Mouse (Mus musculus) liver, embryonic 11.5 days (tissue): Measurements from ENCODE around the gene Prcc. TPM values are rescaled to one million over a fixed set of nuclear protein-coding genes. Genes with fewer than 3 reads are reported as not detected.

ENCODE experiments used
- ATAC-seq: fragments of 200-750 bp; cut with Nextera tagmentation; replicated peaks from 2 replicates; pipeline ENCODE4 v1.8.0; 2017; ENCODE audit warnings: moderate number of reproducible peaks, mild to moderate bottlenecking, moderate TSS enrichment, moderate library complexity; ENCODE audit not compliant: low FRiP score
- DNase-seq: peaks from one replicate; pipeline ENCODE4 v3.0.0-alpha.2; 2017; ENCODE audit warnings: low spot score
- H3K27ac ChIP-seq: fragments of 300-500 bp; sonication (generic); 2 replicates; pipeline ENCODE4 v1.5.1; 2014; ENCODE audit warnings: mild to moderate bottlenecking, low read depth, low read length, control low read depth
- H3K27me3 ChIP-seq: fragments of 300-500 bp; sonication (generic); replicated peaks from 2 replicates; pipeline ENCODE4 v1.6.1; 2014; ENCODE audit warnings: low read length, mixed read lengths; ENCODE audit not compliant: control insufficient read depth, insufficient read depth
- H3K36me3 ChIP-seq: fragments of 300-500 bp; sonication (generic); 2 replicates; pipeline ENCODE4 v1.6.1; 2014; ENCODE audit warnings: mild to moderate bottlenecking, low read length, moderate library complexity, mixed read lengths; ENCODE audit not compliant: control insufficient read depth, insufficient read depth
- H3K4me1 ChIP-seq: fragments of 300-500 bp; sonication (generic); replicated peaks from 2 replicates; pipeline ENCODE4 v1.6.1; 2014; ENCODE audit warnings: low read length, mixed read lengths; ENCODE audit not compliant: control insufficient read depth, insufficient read depth
- H3K4me2 ChIP-seq: fragments of 300-500 bp; sonication (generic); 2 replicates; pipeline ENCODE4 v1.6.1; 2014; ENCODE audit warnings: mild to moderate bottlenecking, control low read depth, moderate library complexity
- H3K4me3 ChIP-seq: fragments of 300-500 bp; sonication (generic); 2 replicates; pipeline ENCODE4 v1.5.1; 2014; ENCODE audit warnings: low read depth, low read length, control low read depth
- H3K9ac ChIP-seq: fragments of 300-500 bp; sonication (generic); 2 replicates; pipeline ENCODE4 v1.6.1; 2014; ENCODE audit warnings: low read depth, low read length, control low read depth
- H3K9me3 ChIP-seq: fragments of 300-500 bp; sonication (generic); 2 replicates; pipeline ENCODE4 v1.6.1; 2016; ENCODE audit warnings: low read length, inconsistent platforms, mixed read lengths; ENCODE audit not compliant: control insufficient read depth
- WGBS: fragments of 180-500 bp; shearing (Covaris S2); extraction: QIAGEN DNeasy Blood & Tissue Kit; methylation state at CpG from one replicate; pipeline ENCODE4 v1.1.7; 2014; 5-methylcytosine and 5-hydroxymethylcytosine counted together
- polyA plus RNA-seq: library from polyadenylated mRNA; unstranded; fragments of >200 nt; fragmentation: Nextera tagmentation; extraction: Ambion mirVana; gene quantifications from 2 replicates; pipeline ENCODE4 v1.2.1, GENCODE M21; 2014

Gene Prcc
- polyA plus RNA-seq, 1 experiment from 2014 or later = 15.6 TPM

GRCm38 (mm10) chr3:87818226-87818625 lies 67.2 kb downstream of the Prcc start:
- H3K27me3 ChIP-seq = peaks cover 39% of the 10 kb centered on the region

GRCm38 (mm10) chr3:87816646-87817093 lies 68.7 kb downstream of the Prcc start:
- ATAC-seq (peak; percentile 39), DNase-seq (peak; percentile 59)
- no peak overlapping the region for H3K27ac ChIP-seq
- peaks cover 53% of the 10 kb centered on the region for H3K27me3 ChIP-seq
- no peaks in the 10 kb centered on the region for H3K36me3 ChIP-seq
- no peak overlapping the region for H3K4me3 ChIP-seq
- WGBS = 5% methylated on average over 12 of the region's 12 CpGs
- H3K4me2 ChIP-seq = no peak overlapping the region
- no peak overlapping the region for H3K9ac ChIP-seq
- 0 out of 2 replicates have a peak, but pooled peaks cover 2% of the 10 kb centered on the region for H3K4me1 ChIP-seq
- H3K9me3 ChIP-seq = no peaks in the 10 kb centered on the region

More at GRCm38 (mm10) chr3:87818226-87818625, 67.2 kb downstream of the Prcc start:
- Histone ChIP-seq H3K9me3 (no peaks in the 10 kb centered on the region), H3K9ac (no peak overlapping the region), H3K4me1 (0 out of 2 replicates have a peak, but pooled peaks cover 2% of the 10 kb centered on the region), H3K4me2 (no peak overlapping the region), H3K27ac (no peak overlapping the region), H3K36me3 (no peaks in the 10 kb centered on the region), H3K4me3 (no peak overlapping the region)
- ATAC-seq (no peak), DNase-seq (no peak)
- WGBS = 69% methylated on average over 12 of the region's 12 CpGs

GRCm38 (mm10) chr3:87816166-87816565 lies 69.2 kb downstream of the Prcc start:
- Histone ChIP-seq H3K4me2 (no peak overlapping the region), H3K27ac (no peak overlapping the region), H3K4me1 (0 out of 2 replicates have a peak, but pooled peaks cover 2% of the 10 kb centered on the region), H3K9ac (no peak overlapping the region), H3K4me3 (no peak overlapping the region), H3K27me3 (peaks cover 58% of the 10 kb centered on the region), H3K9me3 (no peaks in the 10 kb centered on the region), H3K36me3 (no peaks in the 10 kb centered on the region)
- ATAC-seq (no peak), DNase-seq (no peak)
- 58% methylated on average over 6 of the region's 6 CpGs for WGBS

- Histone ChIP-seq H3K27ac (no peak overlapping the region), H3K4me1 (0 out of 2 replicates have a peak, but pooled peaks cover 6% of the 10 kb centered on the region), H3K36me3 (no peaks in the 10 kb centered on the region), H3K27me3 (peaks cover 80% of the 10 kb centered on the region), H3K4me3 (no peak overlapping the region), H3K4me2 (no peak overlapping the region), H3K9me3 (no peaks in the 10 kb centered on the region), H3K9ac (no peak overlapping the region)
- DNase-seq (no peak), ATAC-seq (no peak)
- WGBS = 50% methylated on average over 10 of the region's 10 CpGs
These were observed 72.5 kb downstream of the Prcc start for GRCm38 (mm10) chr3:87812873-87813272.

GRCm38 (mm10) chr3:87812413-87812812 lies 73.0 kb downstream of the Prcc start:
- no peak for DNase-seq
- Histone ChIP-seq H3K4me2 (no peak overlapping the region), H3K27ac (no peak overlapping the region), H3K4me1 (0 out of 2 replicates have a peak, but pooled peaks cover 6% of the 10 kb centered on the region), H3K4me3 (no peak overlapping the region), H3K9ac (no peak overlapping the region), H3K27me3 (peaks cover 80% of the 10 kb centered on the region), H3K36me3 (no peaks in the 10 kb centered on the region), H3K9me3 (no peaks in the 10 kb centered on the region)
- no peak for ATAC-seq
- 67% methylated on average over 4 of the region's 4 CpGs for WGBS

- Histone ChIP-seq H3K27ac (no peak overlapping the region), H3K9me3 (no peaks in the 10 kb centered on the region), H3K4me3 (no peak overlapping the region), H3K27me3 (peaks cover 81% of the 10 kb centered on the region), H3K9ac (no peak overlapping the region), H3K36me3 (no peaks in the 10 kb centered on the region), H3K4me2 (no peak overlapping the region), H3K4me1 (0 out of 2 replicates have a peak, but pooled peaks cover 3% of the 10 kb centered on the region)
- ATAC-seq = no peak
- no peak for DNase-seq
- 78% methylated on average over 8 of the region's 8 CpGs for WGBS
These were observed 74.1 kb downstream of the Prcc start for GRCm38 (mm10) chr3:87811297-87811696.

GRCm38 (mm10) chr3:87809322-87809962 lies 76.0 kb downstream of the Prcc start:
- no peak overlapping the region for H3K27ac ChIP-seq
- 0 out of 2 replicates have a peak, but pooled peaks cover 3% of the 10 kb centered on the region for H3K4me1 ChIP-seq
- no peaks in the 10 kb centered on the region for H3K9me3 ChIP-seq
- DNase-seq (no peak), ATAC-seq (peak; percentile 64; the same call in 1 of the 2 replicates)
- WGBS = 8% methylated on average over 28 of the region's 28 CpGs
- peak overlapping the region; percentile 32; the same call in 1 of the 2 replicates for H3K4me2 ChIP-seq
- no peaks in the 10 kb centered on the region for H3K36me3 ChIP-seq
- peaks cover 92% of the 10 kb centered on the region for H3K27me3 ChIP-seq
- H3K9ac ChIP-seq = no peak overlapping the region
- peak overlapping the region; percentile 11; the same call in 1 of the 2 replicates for H3K4me3 ChIP-seq
